Mouse (Mus musculus): ENCODE measurements around the gene Tmem240. TPM values are rescaled to one million over a fixed set of nuclear protein-coding genes. Genes with fewer than 3 reads are reported as not detected.
A peak's percentile ranks its signal among the peaks of the same experiment; 100 is the strongest.
"Not testable (repeated sequence)": the region's sequence is repeated elsewhere in the genome, so short reads cannot be mapped to it uniquely, and the experiment has no call there.

Gene Tmem240
- total RNA-seq (2021) = 10 to 100 TPM; 32.7 to 39.0 TPM
- long read RNA-seq, experiment 1, full-length matches to known transcripts = 10 of 13 reads
- long read RNA-seq, experiment 1, partial matches to known transcripts = 0 of 13 reads
- long read RNA-seq, experiment 1, other reads (novel, unspliced or antisense) = 3 of 13 reads
- long read RNA-seq, experiment 2, full-length matches to known transcripts = 11 of 14 reads
- long read RNA-seq, experiment 2, partial matches to known transcripts = 1 of 14 reads
- long read RNA-seq, experiment 2, other reads (novel, unspliced or antisense) = 2 of 14 reads

DNA sequence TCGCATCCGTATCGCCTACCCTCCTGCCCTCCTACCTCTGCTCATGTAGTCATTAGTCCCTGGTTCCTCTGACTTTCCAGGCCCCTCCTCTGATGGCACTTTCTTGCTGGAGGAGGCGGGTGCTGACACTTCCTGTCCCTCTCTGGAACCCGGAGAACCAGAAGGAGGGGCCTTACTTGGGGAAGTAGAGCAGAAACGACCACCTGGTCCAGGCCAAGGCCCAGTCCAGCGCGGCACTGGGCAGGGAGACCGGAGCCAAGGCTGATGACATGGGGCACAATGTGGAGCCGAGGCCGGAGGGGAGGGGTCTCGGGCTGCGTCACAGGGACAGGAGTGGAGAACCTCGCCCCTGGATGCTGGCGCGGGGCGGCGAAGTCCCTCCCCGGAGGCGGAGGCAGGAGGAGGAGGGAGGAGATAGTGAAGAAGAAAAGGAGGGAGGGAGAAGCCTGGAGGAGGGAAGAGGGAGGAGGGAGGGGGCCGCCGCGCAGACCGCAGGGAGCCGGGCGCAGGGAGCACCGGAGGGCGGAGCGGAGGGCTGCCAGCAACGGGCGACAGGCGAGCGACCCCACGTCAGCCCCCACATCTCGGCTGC lies at the start of gene Tmem240:
Gene Tmem240 (plus strand): TSS at position 451 of the 592 bp plus-strand sequence.
- H3K27ac ChIP-seq = peak within 1 kb of the TSS; percentile 96
- H3K4me3 ChIP-seq = peak within 1 kb of the TSS; percentile 81
- DNase-seq (ENCODE audit: low spot score in 2 of 2) = peak; percentile 86 to 94
- no peak for TF ChIP-seq CTCF (conservative IDR thresholded peaks at IDR 0.05)

DNA sequence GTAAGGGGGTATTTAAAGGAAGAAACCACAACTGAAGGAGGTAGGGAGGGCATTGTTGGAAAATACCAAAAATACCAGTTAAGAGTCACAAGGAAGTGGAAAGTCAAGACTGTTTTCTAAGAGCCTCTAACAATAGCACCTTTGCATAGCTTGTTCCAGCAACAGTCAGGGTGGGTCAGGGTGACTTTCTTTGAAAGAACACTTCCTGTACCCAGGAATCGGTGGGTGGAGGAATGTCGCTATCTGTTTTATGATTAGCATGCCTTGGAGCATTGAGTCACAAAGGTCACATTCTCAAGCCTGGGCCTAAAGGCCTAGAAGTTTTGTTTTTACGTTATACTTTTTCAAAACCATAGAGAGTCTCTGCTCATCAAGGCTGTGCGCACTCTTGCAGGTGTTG lies 46.8 kb upstream of the Tmem240 start:
- H3K27ac ChIP-seq, H3K4me3 ChIP-seq: not testable (repeated sequence)

DNA sequence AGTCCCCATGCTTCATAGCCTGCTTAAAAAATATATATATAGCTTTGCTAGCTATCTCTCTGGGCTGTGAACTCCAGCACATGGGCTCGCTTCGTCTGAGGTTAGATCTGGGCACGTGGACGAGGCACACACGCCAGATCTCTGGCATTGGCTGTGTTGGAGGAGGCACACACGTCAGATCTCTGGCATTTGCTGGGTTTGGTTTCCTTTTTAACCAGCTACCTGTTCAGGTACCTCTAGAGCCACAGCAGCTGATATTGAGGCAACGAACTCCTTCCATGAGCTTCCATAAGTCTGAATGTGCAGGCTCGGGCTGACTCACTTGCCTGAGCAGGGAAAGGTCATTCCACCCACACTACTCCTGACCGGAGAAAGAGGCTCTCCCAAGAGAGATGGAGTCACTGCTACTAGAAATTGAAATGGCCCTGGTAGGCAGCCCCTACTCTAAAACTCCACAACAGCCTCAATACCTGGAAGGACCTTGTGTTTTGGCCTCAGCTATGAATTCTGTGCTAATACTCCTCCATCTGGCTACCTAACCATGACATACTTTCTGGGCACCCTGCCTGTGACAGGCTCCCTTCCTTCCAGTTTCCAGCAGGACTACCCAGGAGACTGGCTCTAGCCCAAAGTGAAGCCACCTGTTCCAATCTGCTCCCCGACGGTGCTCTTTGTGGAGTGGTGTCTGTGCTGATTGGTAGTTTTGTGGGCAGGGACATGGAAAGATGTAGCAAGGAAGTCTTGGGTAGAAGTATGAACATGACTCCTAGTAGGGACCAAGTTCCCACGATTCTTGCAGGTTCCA lies 43.8 kb upstream of the Tmem240 start:
- Histone ChIP-seq H3K4me3 (no peak overlapping the region), H3K27ac (peak overlapping the region; percentile 36; the same call in 1 of the 2 replicates)
- no peak for TF ChIP-seq CTCF (conservative IDR thresholded peaks at IDR 0.05)
- DNase-seq (ENCODE audit: low spot score in 2 of 2) = peak; percentile 74

More for the DNA sequence above, 46.8 kb upstream of the Tmem240 start:
- DNase-seq (ENCODE audit: low spot score in 2 of 2) = not testable (repeated sequence)

DNA sequence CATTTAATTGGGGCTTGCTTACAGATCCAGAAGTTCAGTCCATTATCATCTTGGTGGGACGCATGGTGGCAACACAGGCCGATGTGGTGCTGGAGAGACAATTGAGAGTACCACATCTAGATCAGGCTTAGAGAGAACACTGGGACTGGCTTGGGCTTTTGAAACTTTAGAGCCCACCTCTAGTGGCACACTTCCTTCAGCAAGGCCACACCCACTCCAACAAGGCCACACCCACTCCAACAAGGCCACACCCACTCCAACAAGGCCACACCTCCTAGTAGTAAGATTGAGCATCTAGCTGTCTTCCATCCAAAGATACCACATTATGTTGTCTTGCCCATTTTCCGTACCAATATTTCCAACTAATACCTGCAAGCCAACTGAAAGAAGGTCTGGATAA lies 42.2 kb upstream of the Tmem240 start:
- DNase-seq (ENCODE audit: low spot score in 2 of 2) = no peak
- Histone ChIP-seq H3K27ac (no peak overlapping the region), H3K4me3 (no peak overlapping the region)
- no peak for TF ChIP-seq CTCF (conservative IDR thresholded peaks at IDR 0.05)

DNA sequence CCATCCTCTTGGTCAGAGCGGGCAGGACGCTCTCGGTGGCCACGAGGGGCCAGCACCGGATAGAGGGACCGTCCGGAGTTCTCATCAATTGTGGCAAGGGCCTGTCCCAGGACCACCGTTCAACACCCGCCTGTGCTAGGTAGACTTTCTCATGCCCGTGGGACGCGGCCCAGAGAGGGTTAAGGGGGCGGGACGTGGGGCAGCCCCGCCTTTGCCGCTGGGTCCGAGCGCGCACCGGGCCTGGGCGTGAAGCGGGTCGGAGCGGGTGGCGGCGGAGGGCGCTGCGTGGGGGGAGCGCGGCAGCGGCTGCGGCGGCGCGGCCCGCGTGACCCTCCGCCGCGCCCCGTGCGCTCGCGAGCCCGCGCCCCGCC lies 40.5 kb upstream of the Tmem240 start, which contains the start of gene Fndc10:
Gene Fndc10 (plus strand): TSS at position 232 of the 371 bp plus-strand sequence.
- DNase-seq (ENCODE audit: low spot score in 2 of 2) = peak; percentile 63 to 73
- Histone ChIP-seq H3K27ac (peak within 1 kb of the TSS; percentile 99), H3K4me3 (peak within 1 kb of the TSS; percentile 81)
- TF ChIP-seq CTCF (conservative IDR thresholded peaks at IDR 0.05) = no peak

DNA sequence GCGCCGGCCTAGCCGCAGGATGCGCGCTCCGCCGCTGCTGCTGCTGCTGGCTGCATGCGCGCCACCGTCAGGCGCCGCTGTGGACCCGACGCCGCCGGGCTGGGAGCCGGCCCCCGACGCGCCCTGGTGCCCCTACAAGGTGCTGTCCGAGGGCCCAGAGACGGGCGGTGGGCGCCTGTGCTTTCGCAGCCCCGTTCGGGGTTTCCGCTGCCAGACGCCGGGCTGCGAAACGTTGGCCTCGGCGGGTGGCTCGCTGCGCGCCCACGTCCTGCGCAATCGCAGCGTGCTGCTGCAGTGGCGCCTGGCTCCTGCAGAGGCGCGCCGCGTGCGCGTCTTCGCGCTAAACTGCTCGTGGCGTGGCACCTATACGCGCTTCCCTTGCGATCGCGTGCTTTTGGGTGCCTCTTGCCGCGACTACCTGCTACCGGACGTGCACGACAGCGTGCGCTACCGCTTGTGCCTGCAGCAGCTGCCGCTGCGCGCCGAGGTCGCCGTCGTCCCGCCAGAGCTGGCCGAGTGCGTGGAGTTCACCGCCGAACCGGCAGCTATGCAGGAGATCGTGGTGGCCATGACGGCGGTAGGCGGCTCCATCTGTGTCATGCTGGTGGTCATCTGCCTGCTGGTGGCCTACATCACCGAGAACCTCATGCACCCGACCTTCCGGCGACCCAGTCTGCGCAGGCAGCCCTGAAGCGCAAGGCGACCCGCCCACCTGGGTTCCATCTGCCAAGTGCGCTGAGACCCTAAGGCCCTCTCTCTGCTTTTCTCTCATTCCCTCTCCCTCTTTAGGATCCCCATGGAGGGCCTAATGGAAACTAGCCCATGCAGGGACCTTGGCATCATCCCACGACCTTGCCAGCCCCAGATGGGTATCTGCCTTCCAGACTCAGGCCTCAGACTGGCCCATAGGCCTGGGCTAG lies 39.9 kb upstream of the Tmem240 start:
- peak; percentile 72 for TF ChIP-seq CTCF (conservative IDR thresholded peaks at IDR 0.05)
- peak overlapping the region; percentile 81 for H3K4me3 ChIP-seq
- peak overlapping the region; percentile 99 for H3K27ac ChIP-seq
- DNase-seq (ENCODE audit: low spot score in 2 of 2) = peak; percentile 64 to 74

DNA sequence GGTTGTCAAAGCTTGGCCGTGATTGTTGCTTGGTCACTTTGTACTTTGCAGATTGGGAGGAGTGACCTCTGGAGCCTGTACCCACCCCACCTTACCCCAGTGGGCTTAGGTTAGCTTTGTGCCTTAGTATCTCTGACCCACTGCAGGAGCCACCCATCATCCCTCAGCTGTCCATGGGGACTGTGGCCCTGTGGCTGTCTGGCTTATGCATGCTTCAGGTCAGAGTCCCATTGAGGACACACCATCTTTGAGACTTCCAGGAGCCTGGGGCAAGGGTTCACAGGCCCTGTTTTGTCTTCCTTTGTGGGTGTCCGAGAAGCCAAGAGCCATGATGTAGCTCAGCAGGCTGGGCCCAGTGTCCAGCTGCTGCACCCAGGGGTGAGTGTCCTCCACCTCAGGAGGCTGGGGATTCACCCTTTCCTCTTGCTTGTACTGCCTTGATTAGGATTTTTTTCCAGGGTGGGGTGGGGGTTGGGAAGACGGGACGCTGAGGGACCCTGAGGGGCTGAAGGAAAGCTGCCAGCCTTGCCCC lies 39.0 kb upstream of the Tmem240 start:
- H3K4me3 ChIP-seq = peak overlapping the region; percentile 81
- peak overlapping the region; percentile 99 for H3K27ac ChIP-seq
- DNase-seq (ENCODE audit: low spot score in 2 of 2) = no peak
- TF ChIP-seq CTCF (conservative IDR thresholded peaks at IDR 0.05) = no peak

DNA sequence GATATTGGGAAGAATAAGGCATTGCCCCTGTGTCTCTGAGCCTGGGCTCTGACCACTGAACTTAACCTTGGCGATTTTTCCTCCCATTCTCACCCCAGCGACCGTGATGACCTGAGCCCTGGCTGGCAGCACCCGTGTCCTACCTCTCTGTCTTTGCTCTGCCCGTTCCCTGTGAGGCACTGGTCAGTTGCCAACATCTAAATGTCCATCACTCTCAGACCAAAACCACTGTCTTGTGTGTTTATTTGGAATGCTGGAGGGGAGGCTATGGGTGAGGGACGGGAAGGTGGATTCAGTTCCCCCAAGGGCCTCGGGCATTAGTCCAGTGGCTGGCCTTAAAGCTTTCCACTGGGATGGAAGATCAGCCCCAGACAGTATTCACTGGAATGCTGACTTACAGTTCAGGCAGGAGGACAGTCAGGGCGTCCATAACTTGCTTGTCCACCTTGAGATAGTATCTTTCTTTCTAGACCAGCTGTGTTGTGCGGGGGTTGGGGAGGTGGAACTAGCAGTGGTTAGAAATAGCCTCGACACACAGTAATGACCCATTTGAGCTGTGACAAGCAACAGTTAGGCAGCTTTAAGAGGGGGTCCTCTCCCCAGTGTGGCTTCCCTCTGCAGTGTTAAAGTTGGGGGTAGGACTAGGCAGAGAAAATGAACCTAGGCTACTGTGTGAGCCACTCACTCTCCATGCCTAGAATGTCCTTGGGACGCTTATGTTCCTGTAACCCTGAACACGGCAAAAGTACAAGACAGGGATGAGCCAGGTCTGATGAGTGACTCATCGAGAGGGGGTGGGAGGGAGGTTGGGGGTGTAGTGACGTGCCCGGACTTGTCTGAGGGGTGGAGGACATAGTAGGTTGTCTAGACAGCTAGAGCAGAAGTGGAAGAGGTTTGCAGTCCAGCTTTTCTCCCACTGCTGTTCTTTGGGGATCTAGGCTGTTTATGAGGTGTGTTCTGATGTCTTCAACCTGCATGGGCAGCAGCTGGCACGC lies 38.0 kb upstream of the Tmem240 start:
- Histone ChIP-seq H3K4me3 (peak overlapping the region; percentile 81), H3K27ac (peak overlapping the region; percentile 99)
- DNase-seq (ENCODE audit: low spot score in 2 of 2) = no peak
- no peak for TF ChIP-seq CTCF (conservative IDR thresholded peaks at IDR 0.05)

DNA sequence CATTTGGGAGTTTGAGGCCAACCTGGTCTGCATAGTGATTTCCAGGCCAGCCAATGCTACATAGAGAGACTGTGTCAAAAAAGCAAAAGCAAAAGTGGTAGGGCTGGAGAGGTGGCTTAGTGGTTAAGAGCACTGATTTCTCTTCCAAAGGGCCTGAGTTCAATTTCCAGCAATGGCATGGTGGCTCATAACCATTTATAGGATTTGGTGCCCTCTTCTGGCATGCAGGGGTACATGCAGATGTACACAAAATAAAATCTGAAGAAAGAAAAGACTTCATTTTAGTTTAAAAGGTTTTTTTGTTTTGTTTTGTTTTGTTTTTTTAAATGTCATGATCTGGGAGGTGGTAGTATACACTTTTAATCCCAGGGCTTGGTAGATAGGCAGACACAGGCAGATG lies 34.2 kb upstream of the Tmem240 start:
- H3K4me3 ChIP-seq = no peak overlapping the region
- H3K27ac ChIP-seq = no peak overlapping the region
- DNase-seq (ENCODE audit: low spot score in 2 of 2) = no peak
- peak; percentile 82 for TF ChIP-seq CTCF (conservative IDR thresholded peaks at IDR 0.05)

DNA sequence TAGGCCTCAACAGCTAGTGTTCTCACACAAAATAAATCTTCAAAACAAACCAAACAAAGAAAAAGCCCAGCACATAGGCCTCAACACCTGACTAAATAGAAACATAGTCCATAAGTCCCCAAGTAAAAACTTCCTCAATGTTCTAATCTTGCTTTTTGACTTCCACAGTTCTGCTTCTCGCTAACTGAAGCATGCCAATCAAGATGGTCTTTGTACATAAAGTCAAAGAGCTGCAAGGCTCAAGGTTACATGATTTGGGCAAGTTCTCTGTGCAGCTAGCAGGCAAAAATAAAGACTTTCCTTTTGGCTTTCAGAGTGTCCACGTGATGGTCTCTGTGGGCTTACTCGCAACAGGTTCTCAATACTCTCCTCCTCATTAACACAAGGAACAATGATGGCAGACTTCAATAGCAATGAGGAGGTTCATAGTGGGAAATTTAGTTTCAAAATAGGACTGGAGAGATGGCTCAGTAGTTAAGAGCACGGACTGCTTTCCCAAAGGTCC lies 31.1 kb upstream of the Tmem240 start:
- H3K27ac ChIP-seq = no peak overlapping the region
- DNase-seq (ENCODE audit: low spot score in 2 of 2) = no peak
- 0 out of 2 replicates have a peak, but pooled peaks have one; percentile 1 for TF ChIP-seq CTCF (conservative IDR thresholded peaks at IDR 0.05)
- H3K4me3 ChIP-seq = no peak overlapping the region

Measured in layer of hippocampus, adult 2 months (tissue).